Mouse (Mus musculus) kidney, postnatal 36 days (tissue): Measurements from ENCODE around the gene Ap2a2.
"Not testable (repeated sequence)": the region's sequence is repeated elsewhere in the genome, so short reads cannot be mapped to it uniquely, and the experiment has no call there.

ENCODE experiments used
- DNase-seq, 2 experiments: peaks; one replicate each; pipeline ENCODE4 v3.0.0; 2021 to 2022; ENCODE audit warnings: mixed read lengths in 2 of 2

Gene Ap2a2

DNA sequence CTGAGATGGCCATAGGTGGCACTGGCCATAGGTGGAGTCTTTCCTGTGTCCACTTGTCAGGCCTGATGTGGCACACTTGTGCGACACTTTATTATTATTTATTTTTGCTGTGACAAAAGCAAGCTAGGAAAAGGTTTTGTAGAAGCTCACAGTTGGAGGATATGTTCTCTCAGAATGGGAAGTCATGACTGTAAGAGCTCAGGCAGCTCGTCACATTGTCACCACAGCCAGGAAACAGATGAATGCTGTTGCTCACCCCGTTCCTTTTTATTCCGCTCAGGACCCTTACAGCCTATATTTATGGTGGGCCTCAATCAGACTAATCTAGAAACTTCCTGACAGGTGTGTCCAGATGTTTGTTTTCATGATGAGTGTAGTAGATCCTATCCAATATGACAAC is 1.5 kb upstream of the Ap2a2 start:
- DNase-seq: no peak

DNA sequence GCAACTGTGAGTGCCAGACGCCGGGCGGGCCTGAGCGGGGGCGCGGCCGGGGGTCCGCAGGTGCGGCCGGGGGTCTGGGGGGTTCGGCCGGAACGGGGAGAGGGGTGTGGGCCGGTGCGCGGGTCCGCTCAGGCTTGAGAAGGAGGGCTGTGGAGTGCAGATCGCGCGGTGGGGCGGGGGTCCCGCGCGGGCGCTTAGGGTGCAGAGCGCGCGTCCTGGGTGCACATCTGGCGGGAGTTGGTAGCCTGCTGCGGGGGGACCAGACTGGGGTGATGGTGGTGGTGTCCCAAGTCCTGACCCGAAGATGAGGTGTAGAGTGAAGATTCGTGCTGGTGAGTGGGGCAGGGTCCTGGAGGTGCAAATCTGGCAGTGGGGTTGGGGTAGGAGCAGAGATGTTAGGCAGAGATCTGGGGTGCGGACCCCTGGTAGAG is 463 bp downstream of the Ap2a2 start:
- DNase-seq: no peak

DNA sequence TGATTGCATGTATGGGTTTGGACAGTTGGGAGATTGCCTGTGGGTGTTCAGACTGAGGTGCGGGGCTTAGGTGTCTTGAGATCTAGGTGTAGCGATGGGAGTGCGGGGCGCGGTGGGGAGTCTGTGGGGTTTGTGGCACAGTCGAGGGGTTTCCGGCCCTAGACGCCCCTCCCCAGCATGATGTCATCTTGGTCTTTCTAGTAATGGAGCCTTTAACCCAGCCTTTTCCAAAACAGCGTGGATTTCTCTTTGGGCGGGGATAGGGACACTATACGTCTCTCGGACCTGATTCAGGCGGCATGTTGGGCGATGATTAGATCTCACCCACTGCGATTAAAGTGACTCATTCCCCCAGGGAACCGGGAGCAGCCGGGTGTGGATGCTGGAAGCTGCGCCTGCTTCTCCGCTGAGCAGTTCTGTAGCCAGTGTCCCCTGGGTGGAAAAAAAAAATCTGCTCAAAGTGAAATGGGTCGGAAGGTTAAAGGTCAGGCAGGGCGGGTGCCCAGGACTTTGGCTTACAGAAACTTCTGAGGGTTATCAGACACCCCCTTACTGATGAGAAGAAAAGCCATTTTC is 967 bp downstream of the Ap2a2 start:
- peak; percentile 79 to 84 for DNase-seq

DNA sequence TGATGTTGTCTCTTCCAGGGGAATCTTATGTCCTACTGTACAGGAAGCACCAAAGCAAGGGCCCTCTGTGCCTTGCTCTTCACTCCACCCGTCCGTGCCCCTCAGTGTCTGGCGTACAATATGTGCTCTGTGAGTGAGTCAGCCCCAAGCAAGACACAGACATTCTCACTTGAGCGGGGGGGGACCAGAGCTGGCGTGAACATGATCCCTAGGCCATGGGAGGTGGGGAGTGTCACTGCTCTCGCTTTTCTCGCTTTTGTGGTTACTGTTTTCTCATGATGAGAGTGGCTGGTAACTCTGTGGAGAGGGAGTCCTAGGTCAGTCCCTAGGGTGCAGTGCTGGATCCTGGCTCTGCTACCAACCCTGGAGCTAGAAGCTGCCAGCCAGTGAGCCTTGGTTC is 2.6 kb downstream of the Ap2a2 start:
- DNase-seq: no peak

DNA sequence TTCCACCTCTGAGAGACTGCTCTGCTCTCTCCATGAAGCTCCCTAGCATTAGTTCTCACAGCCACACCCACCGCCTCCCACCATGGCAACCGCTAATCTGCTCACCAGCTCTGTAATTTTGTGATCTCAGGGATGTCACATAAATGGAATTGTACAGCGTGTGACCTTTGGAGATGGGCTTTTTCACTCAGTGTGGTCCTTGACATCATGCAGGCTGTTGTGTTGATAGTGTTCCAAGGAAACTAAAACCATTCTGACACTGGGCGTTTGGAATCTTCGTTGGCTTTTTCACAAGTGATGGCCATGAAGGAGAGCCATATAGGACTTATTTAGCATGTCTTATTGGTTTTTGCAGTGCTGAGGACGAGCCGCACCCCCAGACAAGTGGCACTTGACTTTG is 4.6 kb downstream of the Ap2a2 start:
- no peak for DNase-seq

DNA sequence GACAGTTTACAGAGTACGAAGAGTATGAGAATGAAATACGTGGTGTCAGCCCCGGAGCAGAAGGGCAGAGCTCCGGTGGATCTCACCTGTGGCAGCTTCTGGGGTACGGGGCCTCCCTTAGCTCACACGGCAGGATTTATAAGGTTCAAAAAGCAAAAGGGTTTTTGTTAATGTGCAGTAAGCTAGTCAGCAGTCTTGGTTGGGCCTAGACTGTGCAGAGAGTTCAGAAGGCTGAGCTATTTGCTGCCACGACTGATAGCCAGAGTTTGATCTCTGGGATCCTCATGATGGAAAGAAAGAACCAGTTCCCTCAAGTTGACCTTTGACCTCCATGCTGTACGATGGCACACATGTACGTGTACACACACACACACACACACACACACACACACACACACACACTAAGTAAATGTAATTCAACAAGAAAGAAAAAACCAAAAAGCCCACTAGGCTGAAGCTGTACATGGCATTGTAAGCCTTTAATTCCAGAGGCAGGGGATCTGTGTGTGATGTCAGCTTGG is 7.4 kb downstream of the Ap2a2 start:
- no peak for DNase-seq

DNA sequence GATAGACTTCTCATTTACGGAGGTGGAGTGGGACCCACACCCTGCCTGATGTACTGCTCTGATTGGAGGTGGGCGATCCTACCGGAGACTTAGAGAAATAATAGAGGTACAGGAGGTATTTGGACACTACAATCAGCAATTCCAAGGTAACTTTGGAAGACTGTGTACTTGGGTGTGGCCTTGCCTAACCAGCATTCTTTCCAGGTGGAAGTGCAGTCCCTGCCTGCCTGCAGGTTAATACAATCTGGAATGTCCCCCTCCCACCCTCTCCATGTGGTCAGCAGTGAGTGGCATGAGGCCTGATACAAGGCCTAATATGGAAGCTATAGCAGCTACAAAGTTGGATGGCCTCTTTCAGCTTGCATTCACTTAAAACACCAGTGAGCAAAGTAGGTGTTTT is 7.9 kb downstream of the Ap2a2 start:
- no peak for DNase-seq

DNA sequence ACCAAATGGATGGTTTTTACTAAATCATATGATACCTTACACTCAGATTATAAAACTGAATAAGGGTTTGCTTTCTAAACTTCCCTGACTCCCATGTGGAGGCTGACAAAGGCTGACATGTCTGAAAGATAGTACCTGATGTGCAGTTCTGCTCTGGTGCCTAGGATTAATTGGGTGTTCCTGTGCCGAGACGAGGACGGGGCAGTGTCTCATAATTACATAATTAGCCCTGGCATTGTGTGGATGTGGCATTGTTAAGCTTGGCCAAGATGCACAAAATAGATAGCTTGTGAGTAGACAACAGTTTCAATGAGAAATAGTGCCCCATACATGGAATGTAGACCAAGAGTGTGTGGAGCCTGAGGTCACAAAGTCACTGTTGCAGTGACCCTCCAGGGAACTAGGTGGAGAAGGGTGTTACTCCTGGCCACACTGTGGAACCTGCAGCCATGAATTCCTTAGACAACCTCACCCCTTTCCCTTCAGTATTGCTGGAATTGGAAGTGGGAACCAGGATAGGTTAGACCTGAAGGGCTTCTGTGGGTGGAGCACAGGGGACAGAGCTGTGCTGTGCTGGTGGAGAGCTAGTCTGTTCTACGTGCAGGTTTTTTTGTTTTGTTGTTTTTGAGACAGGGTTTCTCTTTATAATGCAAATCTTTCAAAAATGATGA is 8.8 kb downstream of the Ap2a2 start:
- peak in 1 of 2 experiments; percentile 43 for DNase-seq

GRCm38 (mm10) chr7:141574041-141574440 is 12.1 kb downstream of the Ap2a2 start:
- DNase-seq: no peak

DNA sequence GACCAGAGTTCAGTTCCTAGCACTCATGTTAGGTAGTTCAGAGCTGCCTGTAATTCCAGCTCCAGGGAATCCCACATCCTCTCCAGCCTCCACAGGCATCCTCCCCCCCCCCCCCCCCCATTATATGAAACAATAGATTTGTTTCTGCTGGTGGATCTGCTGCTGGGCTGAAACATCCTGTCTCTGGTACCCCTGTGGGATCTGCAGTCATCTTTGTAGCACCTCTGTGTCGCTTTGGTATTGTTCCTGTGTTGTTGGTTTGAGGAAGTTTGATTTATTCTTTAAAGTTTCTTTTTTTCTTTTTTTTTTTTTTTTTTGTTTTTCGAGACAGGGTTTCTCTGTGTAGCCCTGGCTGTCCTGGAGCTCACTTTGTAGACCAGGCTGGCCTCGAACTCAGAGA is 13.5 kb downstream of the Ap2a2 start:
- no peak for DNase-seq

GRCm38 (mm10) chr7:141577801-141578200 is 15.8 kb downstream of the Ap2a2 start:
- DNase-seq: no peak

DNA sequence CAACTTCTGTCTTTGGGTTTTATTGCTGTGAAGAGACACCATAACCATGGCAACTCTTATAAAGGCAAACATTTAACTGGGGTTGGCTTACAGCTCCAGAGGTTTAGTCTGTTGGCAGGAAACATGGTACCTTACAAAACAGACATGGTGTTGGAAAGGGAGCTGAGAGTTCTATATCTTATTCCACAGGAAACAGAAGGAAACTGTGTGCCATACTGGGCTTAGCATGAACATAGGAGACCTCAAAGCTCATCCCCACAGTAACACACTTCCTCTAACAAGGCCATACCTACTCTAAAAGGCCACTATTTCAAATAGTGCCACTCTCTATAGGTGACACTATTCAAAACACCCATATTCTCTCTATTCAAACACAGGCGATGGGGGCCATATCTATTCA is 16.5 kb downstream of the Ap2a2 start:
- no peak for DNase-seq

DNA sequence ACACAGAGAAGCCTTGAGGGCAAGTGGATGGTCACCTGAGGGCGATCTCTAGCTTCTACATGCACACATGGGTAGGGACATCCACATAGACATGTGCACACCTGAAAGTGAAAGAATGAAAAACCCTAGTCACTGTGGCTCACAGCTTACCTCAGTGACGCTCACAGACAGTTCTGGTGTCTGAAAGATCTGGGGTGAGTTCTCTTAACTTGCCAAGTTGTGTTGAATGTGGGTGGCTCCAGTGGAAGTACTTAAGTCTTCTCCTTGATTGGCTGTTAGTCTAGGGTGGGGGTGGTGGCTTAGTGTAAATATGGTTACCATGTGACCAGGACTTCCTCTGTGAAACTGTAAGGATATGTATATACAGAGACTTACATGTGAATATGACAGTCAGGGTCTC is 17.0 kb downstream of the Ap2a2 start:
- DNase-seq: no peak

GRCm38 (mm10) chr7:141581323-141581722 is 19.4 kb downstream of the Ap2a2 start:
- peak; percentile 80 to 93 for DNase-seq

- DNase-seq: peak in 1 of 2 experiments; percentile 57
Observed at GRCm38 (mm10) chr7:141584048-141584841, 22.3 kb downstream of the Ap2a2 start.

- no peak for DNase-seq
Observed at GRCm38 (mm10) chr7:141585288-141585687, 23.3 kb downstream of the Ap2a2 start.

- no peak for DNase-seq
Observed at GRCm38 (mm10) chr7:141585881-141586280, 23.9 kb downstream of the Ap2a2 start.

DNA sequence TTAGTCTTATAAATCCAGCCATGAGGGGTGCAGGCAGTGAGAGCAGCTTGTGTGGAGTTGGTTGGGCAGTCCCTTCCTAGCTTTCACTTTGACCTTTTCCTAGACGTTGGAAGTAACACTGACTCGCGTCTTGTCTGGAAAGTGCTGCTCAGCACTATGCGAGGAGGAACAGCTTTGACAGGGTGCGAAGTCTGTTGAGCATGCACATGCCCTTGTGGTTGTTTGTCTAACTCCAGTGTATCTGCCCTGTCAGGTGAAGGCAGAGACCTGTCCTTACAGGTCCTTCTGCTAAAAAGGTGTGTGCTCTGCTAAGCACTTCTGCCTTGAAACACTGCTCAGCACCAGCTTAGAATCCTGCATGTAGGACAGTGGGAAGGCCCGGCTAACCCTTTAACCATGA is 26.9 kb downstream of the Ap2a2 start:
- peak; percentile 58 to 71 for DNase-seq

DNA sequence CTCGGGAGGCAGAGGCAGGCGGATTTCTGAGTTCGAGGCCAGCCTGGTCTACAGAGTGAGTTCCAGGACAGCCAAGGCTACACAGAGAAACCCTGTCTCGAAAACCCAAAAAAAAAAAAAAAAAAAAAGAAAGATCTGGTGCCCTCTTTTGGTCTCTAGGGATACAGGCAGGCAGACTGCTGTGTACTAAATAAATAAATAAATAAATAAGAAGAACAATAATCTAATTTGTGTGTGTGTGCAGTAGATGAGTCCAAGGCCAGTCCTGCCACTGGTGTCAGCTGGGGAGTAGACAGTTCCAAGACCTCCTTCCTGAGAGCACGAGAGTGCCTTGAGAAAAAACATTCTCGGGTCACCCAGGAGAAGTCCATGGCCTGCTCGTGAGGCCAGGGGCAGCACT is 28.3 kb downstream of the Ap2a2 start:
- not testable (repeated sequence) for DNase-seq

DNA sequence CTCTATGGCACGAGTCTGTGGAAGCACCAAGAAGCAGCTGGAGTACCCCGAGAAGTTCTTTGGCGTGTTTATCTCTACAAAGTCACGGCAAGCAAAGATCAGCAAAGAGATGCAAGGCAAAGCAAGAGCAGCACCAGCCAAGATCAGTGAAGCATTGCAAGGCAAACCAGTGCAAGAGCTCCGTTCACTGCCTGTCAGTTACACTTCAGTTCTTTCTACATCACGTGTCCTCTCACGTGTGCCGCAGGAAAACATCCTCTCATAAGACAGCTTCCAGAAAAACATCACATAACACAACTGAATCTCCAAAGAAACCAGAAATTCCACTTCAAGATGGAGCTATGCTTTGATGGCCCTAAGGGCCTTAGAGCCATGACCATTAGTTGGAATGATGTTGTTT is 29.0 kb downstream of the Ap2a2 start:
- DNase-seq: peak; percentile 75 to 76

GRCm38 (mm10) chr7:141592096-141592495 is 30.1 kb downstream of the Ap2a2 start:
- peak; percentile 54 to 58 for DNase-seq

DNA sequence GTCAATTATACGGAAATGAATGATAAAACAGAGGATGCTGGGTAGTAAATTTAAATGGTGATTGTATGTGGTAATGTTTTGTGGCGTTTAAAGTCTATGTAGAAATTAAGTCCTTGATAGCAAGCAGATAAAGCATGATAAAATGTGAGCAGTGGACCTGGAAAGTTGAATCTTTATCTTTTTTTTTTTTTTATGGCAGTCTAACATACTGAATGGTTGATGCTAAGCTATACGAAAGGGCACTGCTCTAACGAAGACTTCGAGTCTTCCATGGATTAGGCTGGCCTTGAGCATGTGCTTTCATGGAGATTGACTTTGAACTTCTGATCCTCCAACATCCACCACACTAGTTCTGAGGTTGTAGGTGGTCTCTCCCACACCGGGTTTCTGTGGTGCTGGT is 31.1 kb downstream of the Ap2a2 start:
- no peak for DNase-seq

GRCm38 (mm10) chr7:141596971-141597370 is 35.0 kb downstream of the Ap2a2 start:
- no peak for DNase-seq

DNA sequence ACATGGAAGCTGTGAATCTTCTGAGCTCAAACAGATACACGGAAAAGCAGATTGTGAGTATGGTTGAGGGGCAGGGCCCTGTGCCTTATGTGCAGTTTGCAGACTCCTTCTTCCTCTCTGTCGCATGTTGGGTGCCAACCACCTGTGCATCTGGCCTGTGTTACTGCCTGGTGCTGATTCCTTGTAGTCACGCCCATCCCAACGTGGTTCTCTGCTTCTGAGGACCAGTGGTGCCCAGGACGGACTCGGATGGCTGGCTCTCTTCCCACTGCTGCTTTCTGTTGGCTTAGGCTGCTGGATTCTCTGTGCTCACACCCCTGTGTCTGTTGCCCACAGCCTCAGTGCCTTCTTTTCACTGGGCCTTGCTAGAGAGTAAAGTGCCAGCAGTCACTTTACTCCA is 35.6 kb downstream of the Ap2a2 start:
- DNase-seq: peak in 1 of 2 experiments; percentile 42
